Mouse (Mus musculus) myocyte (in vitro differentiated cells): Measurements from ENCODE around the gene Olfr750.

ENCODE experiments used
- CEBPB ChIP-seq: IDR thresholded peaks from 2 replicates; pipeline ENCODE4 v1.6.1; 2011; ENCODE audit warnings: mild to moderate bottlenecking, moderate library complexity; ENCODE audit not compliant: poor library complexity, insufficient read depth, severe bottlenecking
- E2F4 ChIP-seq: IDR thresholded peaks from one replicate; pipeline ENCODE4 v1.6.1; 2011; ENCODE audit warnings: mild to moderate bottlenecking, control low read depth, moderate library complexity; ENCODE audit not compliant: insufficient read depth
- MYOG ChIP-seq, 3 experiments: IDR thresholded peaks; one replicate each; pipeline ENCODE4 v1.6.1; 2011; ENCODE audit warnings: control low read depth in 2 of 3, low read depth in 2 of 3, mild to moderate bottlenecking in 2 of 3; ENCODE audit not compliant: insufficient read length in 2 of 3, control insufficient read depth in 1 of 3, insufficient read depth in 1 of 3
- POLR2A ChIP-seq: IDR thresholded peaks from one replicate; pipeline ENCODE4 v1.6.1; 2011; ENCODE audit warnings: low read depth, mild to moderate bottlenecking, control low read depth, moderate library complexity; ENCODE audit not compliant: insufficient read length
- TCF12 ChIP-seq: IDR thresholded peaks from one replicate; pipeline ENCODE4 v1.6.1; 2011; ENCODE audit warnings: mild to moderate bottlenecking, control low read depth; ENCODE audit not compliant: poor library complexity, insufficient read depth, severe bottlenecking
- USF1 ChIP-seq: IDR thresholded peaks from one replicate; pipeline ENCODE4 v1.6.1; 2011; ENCODE audit warnings: low read depth, mild to moderate bottlenecking, control low read depth, moderate library complexity

- TF ChIP-seq E2F4 (no peak), POLR2A (no peak), USF1 (no peak), TCF12 (no peak), MYOG (IDR thresholded peaks at IDR 0.05; ENCODE audit: control insufficient read depth in 1 of 3, insufficient read depth in 1 of 3, insufficient read length in 2 of 3, low read depth in 2 of 3) (no peak), CEBPB (no peak)
Measured at GRCm38 (mm10) chr14:51027387-51028155, 46.7 kb downstream of the Olfr750 start.
